Mouse (Mus musculus): ENCODE results near the gene Paqr9.

- no peak for TF ChIP-seq GATA1 (IDR thresholded peaks at IDR 0.05; ENCODE audit: borderline replicate concordance, low read length)
- no peak for TF ChIP-seq FLI1 (IDR thresholded peaks at IDR 0.05; ENCODE audit: low read length)
Measured at GRCm38 (mm10) chr9:95557722-95558121, 1.7 kb upstream of the Paqr9 start.

Data from megakaryocyte, embryonic 14.5 days (primary cell).